In the genomic region with DNA sequence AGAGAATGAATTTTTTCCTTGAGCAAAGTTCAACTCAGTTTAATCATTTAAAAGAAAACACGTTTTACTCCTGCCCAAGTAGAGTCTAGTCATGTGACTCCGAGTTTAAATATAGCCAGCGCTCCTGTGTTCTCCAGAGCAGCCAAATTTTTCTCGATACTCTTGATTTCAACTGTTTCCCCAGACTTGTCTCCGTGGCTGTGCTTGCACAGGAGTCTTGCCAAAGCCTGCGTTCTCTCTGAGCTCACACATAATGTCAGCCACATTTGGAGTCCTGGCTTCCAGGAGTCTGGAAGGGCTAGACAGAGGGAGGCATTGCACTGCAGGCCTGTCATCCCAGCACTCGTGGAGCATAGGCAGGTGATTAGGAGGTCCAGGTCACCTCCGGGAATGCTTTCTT, we compare ENCODE assay signal across 9 mouse cellular contexts. TPM values are rescaled to one million over a fixed set of nuclear protein-coding genes. Genes with fewer than 3 reads are reported as not detected.
DNase-seq lines count a peak whose midpoint lies in the region; ATAC-seq lines count a peak whose summit lies in the region.
"Had no signal": no experiment of that assay in that cellular context is flagged by ENCODE, and none has a peak within 500 bp of the region (broad histone marks: within the 10 kb centered on the region; RNA-seq: fewer than 3 reads in every experiment).

No protein-coding gene starts in this region.

- no peak for ATAC-seq in heart, embryonic 13.5 days (ENCODE audit: extremely low read depth, insufficient number of reproducible peaks, low FRiP score, low TSS enrichment)
- ATAC-seq in forebrain, embryonic 15.5 days (replicated peaks) = no peak

- H3K9ac ChIP-seq in heart, embryonic 13.5 days = 0 out of 2 replicates have a peak overlapping the region, but pooled peaks have one; percentile 5
- H3K9ac ChIP-seq in forebrain, embryonic 15.5 days (replicated peaks) = no peak overlapping the region

- H3K9me3 ChIP-seq in heart, embryonic 13.5 days = no peaks in the 10 kb centered on the region
- no peaks in the 10 kb centered on the region for H3K9me3 ChIP-seq in forebrain, embryonic 15.5 days

- peak overlapping the region; percentile 40 for H3K27ac ChIP-seq in heart, embryonic 13.5 days (replicated peaks)
- H3K27ac ChIP-seq in forebrain, embryonic 15.5 days (replicated peaks) = no peak overlapping the region

- H3K36me3 ChIP-seq in heart, embryonic 13.5 days = no peaks in the 10 kb centered on the region
- H3K36me3 ChIP-seq in forebrain, embryonic 15.5 days = no peaks in the 10 kb centered on the region

- H3K4me3 ChIP-seq in heart, embryonic 13.5 days = no peak overlapping the region
- H3K4me3 ChIP-seq in forebrain, embryonic 15.5 days = no peak overlapping the region

- H3K4me1 ChIP-seq in heart, embryonic 13.5 days = peaks cover 32% of the 10 kb centered on the region
- peaks cover 24% of the 10 kb centered on the region; the same call in 1 of the 2 replicates for H3K4me1 ChIP-seq in forebrain, embryonic 15.5 days

- peaks cover 77% of the 10 kb centered on the region for H3K27me3 ChIP-seq in heart, embryonic 13.5 days (replicated peaks)
- H3K27me3 ChIP-seq in forebrain, embryonic 15.5 days = peaks cover 16% of the 10 kb centered on the region
- H3K27me3 ChIP-seq: CH12.LX had no signal

- peak; percentile 32 to 44 for DNase-seq in left cerebral cortex, adult 18-20 months (ENCODE audit: low spot score in 2 of 2)
- DNase-seq in left cerebral cortex, adult 11 months (ENCODE audit: low spot score) = no peak
- DNase-seq in kidney, postnatal 14 days = peak; percentile 77
- peak; percentile 42 for DNase-seq in right cerebral cortex, postnatal 25 days
- no peak for DNase-seq in retina, embryonic 14.5 days (ENCODE audit: low spot score)
- DNase-seq in thymus, postnatal 0 days (ENCODE audit: low spot score) = no peak

- 31% methylated on average over 8 of the region's 8 CpGs for WGBS in heart, embryonic 13.5 days
- 49% methylated on average over 8 of the region's 8 CpGs for WGBS in forebrain, embryonic 15.5 days

- peak overlapping the region; percentile 94 for H3K4me2 ChIP-seq in heart, embryonic 13.5 days
- H3K4me2 ChIP-seq in forebrain, embryonic 15.5 days (replicated peaks) = no peak overlapping the region

RNA-seq across cellular contexts. Expression of a gene that starts 0.9 kb away (rescaled TPM):
- total RNA-seq in left cerebral cortex, adult 18-20 months (2021) = 10 to 100 TPM; 18.0 to 19.7 TPM
- polyA plus RNA-seq in heart, embryonic 13.5 days (2015; fragmentation: Nextera tagmentation; extraction: Ambion mirVana) = 0.56 and 1.2 TPM in 2 replicates
- 2.1 TPM in 2 replicates for polyA plus RNA-seq in forebrain, embryonic 15.5 days (2015; fragmentation: Nextera tagmentation; extraction: Ambion mirVana)
- 0.89 and 0.95 TPM in 2 replicates for polyA plus RNA-seq in thymus, postnatal 0 days (2015; fragmentation: Nextera tagmentation; extraction: Ambion mirVana)
- total RNA-seq: CH12.LX had no signal

RNA-seq across cellular contexts. Expression of a gene that starts 25.5 kb away (rescaled TPM):
- 1 to 10 TPM; 1.2 to 1.4 TPM for total RNA-seq in left cerebral cortex, adult 18-20 months (2021)
- 248 and 263 TPM in 2 replicates for polyA plus RNA-seq in heart, embryonic 13.5 days (2015; fragmentation: Nextera tagmentation; extraction: Ambion mirVana)
- polyA plus RNA-seq in forebrain, embryonic 15.5 days (2015; fragmentation: Nextera tagmentation; extraction: Ambion mirVana) = 180 and 182 TPM in 2 replicates
- polyA plus RNA-seq in thymus, postnatal 0 days (2015; fragmentation: Nextera tagmentation; extraction: Ambion mirVana) = 465 and 485 TPM in 2 replicates

RNA-seq across cellular contexts. Expression of a gene that starts 31.5 kb away (rescaled TPM):
- 1 to 10 TPM; 5.7 to 5.9 TPM for total RNA-seq in left cerebral cortex, adult 18-20 months (2021)
- 16.8 and 17.5 TPM in 2 replicates for polyA plus RNA-seq in heart, embryonic 13.5 days (2015; fragmentation: Nextera tagmentation; extraction: Ambion mirVana)
- polyA plus RNA-seq in forebrain, embryonic 15.5 days (2015; fragmentation: Nextera tagmentation; extraction: Ambion mirVana) = 16.6 and 17.7 TPM in 2 replicates
- polyA plus RNA-seq in thymus, postnatal 0 days (2015; fragmentation: Nextera tagmentation; extraction: Ambion mirVana) = 2.8 and 5.2 TPM in 2 replicates

Comparison
In these comparisons a context has a peak if more than half of its experiments do, and no peak if none do; other contexts are left out.
1. DNase-seq: peak in left cerebral cortex, adult 18-20 months (2 of 2), kidney, postnatal 14 days (single experiment) and right cerebral cortex, postnatal 25 days (single experiment); none in left cerebral cortex, adult 11 months (single experiment), retina, embryonic 14.5 days (single experiment) and thymus, postnatal 0 days (single experiment).